Mouse (Mus musculus) spleen, adult 2 months (tissue): Measurements from ENCODE around the gene Bcar3.

ENCODE experiments used
- CTCF ChIP-seq: fragments of 200-500 bp; IDR thresholded peaks from 2 replicates; pipeline ENCODE4 v1.5.1; 2011; ENCODE audit warnings: mild to moderate bottlenecking, inconsistent platforms; ENCODE audit not compliant: insufficient read depth, insufficient read length, insufficient replicate concordance; ENCODE audit errors: extremely low read depth
- POLR2A ChIP-seq: fragments of 200-500 bp; IDR thresholded peaks from 2 replicates; pipeline ENCODE4 v1.6.1; 2011; ENCODE audit warnings: low read depth, low read length, inconsistent platforms

GRCm38 (mm10) chr3:122330484-122330883 lies 36.5 kb downstream of the Bcar3 start:
- TF ChIP-seq POLR2A, result no peak
- no peak for TF ChIP-seq CTCF
